Mouse (Mus musculus): ENCODE measurements around the gene Acap2. TPM values are rescaled to one million over a fixed set of nuclear protein-coding genes. Genes with fewer than 3 reads are reported as not detected.

The Acap2 gene
- polyA plus RNA-seq, 1 experiment: not detected

GRCm38 (mm10) chr16:31187192-31187591 is 13.9 kb downstream of the Acap2 start:
- Histone ChIP-seq H3K4me1 (ENCODE audit: control insufficient read depth, insufficient read depth, low read length) (peaks cover 22% of the 10 kb centered on the region), H3K4me3 (ENCODE audit: insufficient read depth, low read depth, low read length) (no peak overlapping the region), H3K27ac (ENCODE audit: insufficient read depth, low read depth, low read length) (no peak overlapping the region)
- TF ChIP-seq POLR2A (IDR thresholded peaks at IDR 0.05; ENCODE audit: insufficient read depth, low read depth, low read length): no peak
- TF ChIP-seq CTCF (IDR thresholded peaks at IDR 0.05; ENCODE audit: insufficient read depth, low read depth, low read length): no peak
- WGBS: 79% methylated on average over 1 of the region's 1 CpGs

- no peak overlapping the region for H3K27ac ChIP-seq (ENCODE audit: insufficient read depth, low read depth, low read length)
- H3K4me1 ChIP-seq (ENCODE audit: control insufficient read depth, insufficient read depth, low read length): peaks cover 25% of the 10 kb centered on the region
- no peak for TF ChIP-seq POLR2A (IDR thresholded peaks at IDR 0.05; ENCODE audit: insufficient read depth, low read depth, low read length)
- no peak for TF ChIP-seq CTCF (IDR thresholded peaks at IDR 0.05; ENCODE audit: insufficient read depth, low read depth, low read length)
- H3K4me3 ChIP-seq (ENCODE audit: insufficient read depth, low read depth, low read length): no peak overlapping the region
- 78% methylated on average over 2 of the region's 2 CpGs for WGBS
These were observed 15.3 kb downstream of the Acap2 start for GRCm38 (mm10) chr16:31185757-31186156.

- H3K27ac ChIP-seq (ENCODE audit: insufficient read depth, low read depth, low read length): no peak overlapping the region
- peaks cover 26% of the 10 kb centered on the region for H3K4me1 ChIP-seq (ENCODE audit: control insufficient read depth, insufficient read depth, low read length)
- H3K4me3 ChIP-seq (ENCODE audit: insufficient read depth, low read depth, low read length): no peak overlapping the region
- TF ChIP-seq CTCF (IDR thresholded peaks at IDR 0.05; ENCODE audit: insufficient read depth, low read depth, low read length) (no peak), POLR2A (IDR thresholded peaks at IDR 0.05; ENCODE audit: insufficient read depth, low read depth, low read length) (no peak)
- 68% methylated on average over 4 of the region's 4 CpGs for WGBS
These were observed 16.3 kb downstream of the Acap2 start for GRCm38 (mm10) chr16:31184727-31185126.

GRCm38 (mm10) chr16:31182576-31182975 is 18.5 kb downstream of the Acap2 start:
- TF ChIP-seq CTCF (IDR thresholded peaks at IDR 0.05; ENCODE audit: insufficient read depth, low read depth, low read length) (no peak), POLR2A (IDR thresholded peaks at IDR 0.05; ENCODE audit: insufficient read depth, low read depth, low read length) (no peak)
- H3K4me1 ChIP-seq (ENCODE audit: control insufficient read depth, insufficient read depth, low read length): peaks cover 20% of the 10 kb centered on the region
- no peak overlapping the region for H3K27ac ChIP-seq (ENCODE audit: insufficient read depth, low read depth, low read length)
- H3K4me3 ChIP-seq (ENCODE audit: insufficient read depth, low read depth, low read length): no peak overlapping the region
- 66% methylated on average over 9 of the region's 9 CpGs for WGBS

GRCm38 (mm10) chr16:31180843-31181242 is 20.2 kb downstream of the Acap2 start:
- Histone ChIP-seq H3K4me3 (ENCODE audit: insufficient read depth, low read depth, low read length) (no peak overlapping the region), H3K27ac (ENCODE audit: insufficient read depth, low read depth, low read length) (no peak overlapping the region), H3K4me1 (ENCODE audit: control insufficient read depth, insufficient read depth, low read length) (peaks cover 19% of the 10 kb centered on the region)
- WGBS: 72% methylated on average over 8 of the region's 8 CpGs
- TF ChIP-seq CTCF (IDR thresholded peaks at IDR 0.05; ENCODE audit: insufficient read depth, low read depth, low read length): no peak
- no peak for TF ChIP-seq POLR2A (IDR thresholded peaks at IDR 0.05; ENCODE audit: insufficient read depth, low read depth, low read length)

GRCm38 (mm10) chr16:31179384-31179783 is 21.7 kb downstream of the Acap2 start:
- TF ChIP-seq CTCF (IDR thresholded peaks at IDR 0.05; ENCODE audit: insufficient read depth, low read depth, low read length) (no peak), POLR2A (IDR thresholded peaks at IDR 0.05; ENCODE audit: insufficient read depth, low read depth, low read length) (no peak)
- Histone ChIP-seq H3K27ac (ENCODE audit: insufficient read depth, low read depth, low read length) (no peak overlapping the region), H3K4me1 (ENCODE audit: control insufficient read depth, insufficient read depth, low read length) (peaks cover 21% of the 10 kb centered on the region), H3K4me3 (ENCODE audit: insufficient read depth, low read depth, low read length) (no peak overlapping the region)
- 68% methylated on average over 5 of the region's 5 CpGs for WGBS

- Histone ChIP-seq H3K27ac (ENCODE audit: insufficient read depth, low read depth, low read length) (no peak overlapping the region), H3K4me3 (ENCODE audit: insufficient read depth, low read depth, low read length) (no peak overlapping the region), H3K4me1 (ENCODE audit: control insufficient read depth, insufficient read depth, low read length) (peaks cover 9% of the 10 kb centered on the region)
- WGBS: 89% methylated on average over 9 of the region's 9 CpGs
- no peak for TF ChIP-seq CTCF (IDR thresholded peaks at IDR 0.05; ENCODE audit: insufficient read depth, low read depth, low read length)
- TF ChIP-seq POLR2A (IDR thresholded peaks at IDR 0.05; ENCODE audit: insufficient read depth, low read depth, low read length): no peak
These were observed 26.0 kb downstream of the Acap2 start for GRCm38 (mm10) chr16:31174880-31175638.

GRCm38 (mm10) chr16:31172229-31172628 is 28.8 kb downstream of the Acap2 start:
- Histone ChIP-seq H3K4me1 (ENCODE audit: control insufficient read depth, insufficient read depth, low read length) (peaks cover 12% of the 10 kb centered on the region), H3K27ac (ENCODE audit: insufficient read depth, low read depth, low read length) (no peak overlapping the region), H3K4me3 (ENCODE audit: insufficient read depth, low read depth, low read length) (no peak overlapping the region)
- TF ChIP-seq CTCF (IDR thresholded peaks at IDR 0.05; ENCODE audit: insufficient read depth, low read depth, low read length): no peak
- TF ChIP-seq POLR2A (IDR thresholded peaks at IDR 0.05; ENCODE audit: insufficient read depth, low read depth, low read length): no peak
- 91% methylated on average over 3 of the region's 3 CpGs for WGBS

GRCm38 (mm10) chr16:31171418-31171817 is 29.6 kb downstream of the Acap2 start:
- Histone ChIP-seq H3K4me3 (ENCODE audit: insufficient read depth, low read depth, low read length) (no peak overlapping the region), H3K4me1 (ENCODE audit: control insufficient read depth, insufficient read depth, low read length) (peaks cover 12% of the 10 kb centered on the region), H3K27ac (ENCODE audit: insufficient read depth, low read depth, low read length) (no peak overlapping the region)
- no peak for TF ChIP-seq CTCF (IDR thresholded peaks at IDR 0.05; ENCODE audit: insufficient read depth, low read depth, low read length)
- no peak for TF ChIP-seq POLR2A (IDR thresholded peaks at IDR 0.05; ENCODE audit: insufficient read depth, low read depth, low read length)
